Mouse (Mus musculus) forebrain, embryonic 14.5 days (tissue): ENCODE data around the gene Ces1g. TPM values are rescaled to one million over a fixed set of nuclear protein-coding genes. Genes with fewer than 3 reads are reported as not detected.

Source experiments
- ATAC-seq: fragments of 200-750 bp; cut with Nextera tagmentation; 2 replicates; pipeline ENCODE4 v1.8.0; 2017; ENCODE audit warnings: mild to moderate bottlenecking, moderate library complexity
- DNase-seq: peaks from one replicate; pipeline ENCODE4 v3.0.0-alpha.2; 2015; ENCODE audit warnings: low spot score
- H3K27ac ChIP-seq: fragments of 300-500 bp; sonication (generic); 2 replicates; pipeline ENCODE4 v1.5.1; 2014; ENCODE audit warnings: low read depth, mild to moderate bottlenecking, control low read depth, low read length, moderate library complexity
- H3K27me3 ChIP-seq: fragments of 300-500 bp; sonication (generic); replicated peaks from 2 replicates; pipeline ENCODE4 v1.6.1; 2014; ENCODE audit warnings: low read length, control low read depth, mixed read lengths; ENCODE audit not compliant: control insufficient read depth, insufficient read depth
- H3K36me3 ChIP-seq: fragments of 300-500 bp; sonication (generic); 2 replicates; pipeline ENCODE4 v1.6.1; 2014; ENCODE audit warnings: low read length, control low read depth; ENCODE audit not compliant: control insufficient read depth, insufficient read depth
- H3K4me1 ChIP-seq: fragments of 300-500 bp; sonication (generic); 2 replicates; pipeline ENCODE4 v1.6.1; 2014; ENCODE audit warnings: antibody characterized with exemption, low read length, control low read depth; ENCODE audit not compliant: control insufficient read depth, insufficient read depth
- H3K4me2 ChIP-seq: fragments of 300-500 bp; sonication (generic); 2 replicates; pipeline ENCODE4 v1.6.1; 2014; ENCODE audit warnings: mild to moderate bottlenecking, control low read depth, low read length
- H3K4me3 ChIP-seq: fragments of 300-500 bp; sonication (generic); 2 replicates; pipeline ENCODE4 v1.5.1; 2014; ENCODE audit warnings: low read depth, low read length, control low read depth
- H3K9ac ChIP-seq: fragments of 300-500 bp; sonication (generic); 2 replicates; pipeline ENCODE4 v1.6.1; 2014; ENCODE audit warnings: mild to moderate bottlenecking, low read length, control low read depth, moderate library complexity
- H3K9me3 ChIP-seq: fragments of 300-500 bp; sonication (generic); replicated peaks from 2 replicates; pipeline ENCODE4 v1.6.1; 2016; ENCODE audit warnings: low read length, control low read depth, mixed read lengths; ENCODE audit not compliant: control insufficient read depth
- WGBS: fragments of 180-500 bp; shearing (Covaris S2); extraction: QIAGEN DNeasy Blood & Tissue Kit; methylation state at CpG from one replicate; pipeline ENCODE4 v1.1.7; 2014; 5-methylcytosine and 5-hydroxymethylcytosine counted together
- polyA plus RNA-seq: library from polyadenylated mRNA; unstranded; fragments of >200 nt; fragmentation: Nextera tagmentation; extraction: Ambion mirVana; gene quantifications from 2 replicates; pipeline ENCODE4 v1.2.1, GENCODE M21; 2014

The Ces1g gene
- polyA plus RNA-seq, 1 experiment from 2014 or later, result not detected

DNA sequence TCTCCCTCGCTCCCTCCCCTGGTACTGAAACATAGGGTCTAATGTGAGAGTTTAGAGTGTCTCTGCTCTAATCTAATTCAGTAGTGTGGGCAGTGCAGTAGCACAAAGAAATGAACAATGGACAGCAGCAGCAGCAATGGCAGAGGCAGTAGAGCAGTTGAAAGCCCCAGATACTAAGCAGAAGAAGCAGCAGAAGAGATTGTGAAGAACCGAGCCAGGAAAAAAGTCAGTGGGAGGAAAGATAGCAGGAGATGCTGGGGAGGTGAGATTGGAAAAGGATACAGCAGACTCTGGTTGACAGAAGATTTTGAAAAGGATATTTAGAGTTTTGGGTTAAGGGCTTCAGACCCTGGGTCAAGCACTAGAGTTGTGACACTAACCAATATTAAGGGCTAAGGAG, 21.6 kb downstream of the Ces1g start:
- WGBS, result 89% methylated on average over 2 of the region's 2 CpGs
- no peaks in the 10 kb centered on the region for H3K27me3 ChIP-seq
- DNase-seq, result no peak
- no peaks in the 10 kb centered on the region for H3K36me3 ChIP-seq
- no peak for ATAC-seq
- no peak overlapping the region for H3K27ac ChIP-seq
- H3K4me1 ChIP-seq, result no peaks in the 10 kb centered on the region
- H3K4me2 ChIP-seq, result no peak overlapping the region
- no peaks in the 10 kb centered on the region for H3K9me3 ChIP-seq
- no peak overlapping the region for H3K9ac ChIP-seq
- no peak overlapping the region for H3K4me3 ChIP-seq

DNA sequence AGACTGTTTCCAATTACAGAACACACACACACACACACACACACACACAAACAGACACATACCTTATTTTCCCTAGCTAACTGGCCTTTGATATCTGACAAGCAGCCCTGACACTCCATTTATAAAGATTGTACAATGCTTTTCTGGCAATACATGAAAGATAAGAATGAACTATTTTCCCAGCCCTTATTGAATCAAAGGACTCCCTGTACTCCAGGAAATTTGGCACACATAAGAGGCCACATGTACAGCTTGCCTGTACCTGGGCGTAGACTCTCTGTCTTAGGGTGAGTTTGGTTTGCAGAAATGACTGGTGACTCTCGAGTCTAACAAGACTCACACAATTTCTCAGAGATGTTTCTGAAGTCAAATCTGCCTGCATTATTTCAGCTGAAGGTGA, 53.2 kb downstream of the Ces1g start:
- no peak overlapping the region for H3K4me3 ChIP-seq
- 80% methylated on average over 2 of the region's 2 CpGs for WGBS
- H3K4me2 ChIP-seq, result no peak overlapping the region
- no peaks in the 10 kb centered on the region for H3K4me1 ChIP-seq
- no peaks in the 10 kb centered on the region for H3K36me3 ChIP-seq
- H3K9me3 ChIP-seq, result no peaks in the 10 kb centered on the region
- no peak for ATAC-seq
- no peaks in the 10 kb centered on the region for H3K27me3 ChIP-seq
- no peak for DNase-seq
- no peak overlapping the region for H3K27ac ChIP-seq
- no peak overlapping the region for H3K9ac ChIP-seq

DNA sequence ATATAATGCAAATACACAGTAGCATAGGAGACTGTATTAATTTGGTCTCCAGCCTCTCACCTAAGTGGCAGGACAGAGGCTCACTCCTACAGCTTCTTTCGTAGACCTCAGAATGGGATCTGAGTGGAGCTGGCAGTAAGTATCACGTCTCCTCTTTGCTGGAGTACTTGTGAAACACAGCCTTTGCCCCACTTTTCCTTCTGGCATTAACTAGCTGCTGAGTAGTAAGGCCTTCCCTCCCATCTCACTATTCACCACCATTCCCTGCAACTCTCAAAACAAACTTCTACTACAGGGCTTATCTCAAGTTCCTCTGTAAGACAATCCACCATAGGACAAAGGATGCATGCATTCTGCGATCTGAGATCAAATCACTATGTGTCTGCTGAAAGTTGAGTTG, 54.8 kb downstream of the Ces1g start:
- no peaks in the 10 kb centered on the region for H3K9me3 ChIP-seq
- no peak overlapping the region for H3K27ac ChIP-seq
- no peak overlapping the region for H3K4me2 ChIP-seq
- 84% methylated on average over 3 of the region's 3 CpGs for WGBS
- H3K4me1 ChIP-seq, result no peaks in the 10 kb centered on the region
- no peaks in the 10 kb centered on the region for H3K36me3 ChIP-seq
- no peak overlapping the region for H3K9ac ChIP-seq
- H3K27me3 ChIP-seq, result no peaks in the 10 kb centered on the region
- no peak overlapping the region for H3K4me3 ChIP-seq
- no peak for ATAC-seq
- no peak for DNase-seq

DNA sequence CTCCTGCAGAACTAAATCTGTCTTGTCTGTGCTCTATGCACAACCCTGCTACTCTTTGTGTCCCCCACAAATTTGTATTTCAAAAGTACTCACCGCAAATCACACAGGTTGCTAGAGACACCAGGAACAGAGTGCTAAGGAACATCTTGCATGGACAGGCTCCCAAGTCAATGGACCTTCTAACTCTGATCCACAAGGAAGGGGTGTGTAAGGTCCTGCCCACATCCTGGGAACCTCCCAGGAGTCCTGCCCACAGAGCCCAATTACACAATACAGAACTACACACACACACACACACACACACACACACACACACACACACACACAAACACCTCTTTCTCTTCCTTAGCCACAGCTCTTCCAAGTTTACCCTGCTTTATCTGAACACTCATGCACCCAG, 57.6 kb downstream of the Ces1g start, which contains the start of gene Ces1f:
Gene Ces1f, minus strand, starts transcription at position 192 of the 400 bp plus-strand sequence.
- no peak for ATAC-seq
- no peak within 1 kb of the TSS for H3K4me3 ChIP-seq

DNA sequence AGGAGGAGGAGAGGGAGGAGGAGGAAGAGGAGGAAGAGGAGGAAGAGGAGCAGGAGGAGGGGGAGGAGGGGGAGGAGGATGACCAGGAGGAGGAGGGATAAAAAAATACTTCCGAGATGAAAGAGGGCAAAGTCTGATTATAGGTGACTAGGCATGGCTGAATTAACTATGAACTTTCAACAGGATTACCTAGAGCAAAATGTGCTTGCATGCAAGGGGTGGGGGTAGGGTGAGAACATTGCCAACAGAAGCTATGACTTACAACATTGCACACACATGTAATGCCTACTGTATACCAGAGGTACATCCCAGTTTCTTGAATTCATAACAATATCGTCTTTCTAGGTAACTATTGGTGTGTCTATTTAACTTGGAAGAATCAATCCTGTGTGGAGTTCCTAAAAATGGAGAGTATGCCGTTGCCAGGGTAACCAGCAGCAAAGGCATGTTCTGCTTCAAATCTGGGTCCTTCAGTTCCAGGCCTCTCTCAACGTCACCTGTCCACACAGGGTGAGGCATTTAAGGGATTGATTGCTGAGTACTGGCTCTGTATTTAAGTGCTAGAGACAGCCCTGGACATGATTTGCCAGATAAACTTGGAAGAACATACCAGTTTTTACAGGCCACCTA, 58.8 kb downstream of the Ces1g start:
- 73% methylated on average over 4 of the region's 4 CpGs for WGBS
- Histone ChIP-seq H3K4me1 (no peaks in the 10 kb centered on the region), H3K4me3 (no peak overlapping the region), H3K27ac (no peak overlapping the region), H3K36me3 (no peaks in the 10 kb centered on the region), H3K27me3 (no peaks in the 10 kb centered on the region), H3K4me2 (no peak overlapping the region), H3K9ac (no peak overlapping the region), H3K9me3 (no peaks in the 10 kb centered on the region)
- DNase-seq (no peak), ATAC-seq (no peak)

More for the DNA sequence above, 57.6 kb downstream of the Ces1g start, which contains the start of gene Ces1f:
- Histone ChIP-seq H3K4me2 (no peak within 1 kb of the TSS), H3K9me3 (no peaks in the 10 kb centered on the region), H3K9ac (no peak within 1 kb of the TSS), H3K4me1 (no peaks in the 10 kb centered on the region), H3K27me3 (no peaks in the 10 kb centered on the region), H3K36me3 (no peaks in the 10 kb centered on the region), H3K27ac (no peak within 1 kb of the TSS)
- 92% methylated on average over 1 of the region's 1 CpGs for WGBS
- no peak for DNase-seq

DNA sequence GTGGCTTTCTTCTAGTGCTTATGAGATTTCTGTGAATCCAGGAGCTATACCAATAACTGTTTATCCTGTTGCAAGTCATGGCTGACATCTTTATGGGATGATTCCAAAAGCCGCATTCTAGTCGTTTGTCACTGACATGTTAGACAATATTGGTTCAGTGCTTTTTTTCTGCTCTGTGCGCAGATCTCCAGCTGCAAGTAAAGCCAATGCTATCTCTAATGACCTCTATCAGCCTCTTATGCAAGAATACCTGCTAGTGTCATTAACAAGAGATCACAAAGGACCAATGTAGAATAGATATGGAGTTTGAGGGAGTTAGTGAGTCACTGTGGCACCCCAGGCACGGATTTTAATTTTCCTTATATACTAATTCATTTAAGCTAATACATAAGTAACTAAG, 62.5 kb downstream of the Ces1g start:
- Histone ChIP-seq H3K4me3 (no peak overlapping the region), H3K4me2 (no peak overlapping the region)
- ATAC-seq, result no peak

DNA sequence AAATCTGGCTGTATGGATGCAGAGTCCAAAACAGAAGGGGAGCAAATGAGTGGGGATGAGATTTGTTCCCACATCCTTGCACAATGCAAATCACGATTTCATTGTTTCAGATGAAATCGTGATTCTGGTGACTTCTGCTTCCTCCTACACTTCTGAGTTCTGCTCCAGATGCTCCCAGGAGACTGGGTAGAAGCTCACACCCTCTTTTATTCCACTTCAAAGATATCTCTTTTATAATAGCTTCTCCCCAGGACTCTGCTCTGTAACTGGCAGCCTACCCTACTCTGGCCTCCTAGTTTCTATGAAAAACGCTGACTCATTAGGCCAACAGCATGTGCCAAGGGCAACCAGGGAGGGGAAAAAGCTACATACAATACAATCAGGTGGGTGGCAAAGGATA, 63.8 kb downstream of the Ces1g start:
- ATAC-seq (no peak), DNase-seq (no peak)
- Histone ChIP-seq H3K9ac (no peak overlapping the region), H3K27ac (no peak overlapping the region), H3K4me3 (no peak overlapping the region), H3K27me3 (no peaks in the 10 kb centered on the region), H3K9me3 (no peaks in the 10 kb centered on the region), H3K4me2 (no peak overlapping the region), H3K4me1 (no peaks in the 10 kb centered on the region), H3K36me3 (no peaks in the 10 kb centered on the region)
- WGBS, result 78% methylated on average over 3 of the region's 3 CpGs

More for the DNA sequence above, 62.5 kb downstream of the Ces1g start:
- Histone ChIP-seq H3K36me3 (no peaks in the 10 kb centered on the region), H3K9ac (no peak overlapping the region), H3K27ac (no peak overlapping the region), H3K9me3 (no peaks in the 10 kb centered on the region), H3K4me1 (no peaks in the 10 kb centered on the region), H3K27me3 (no peaks in the 10 kb centered on the region)
- DNase-seq, result no peak
- WGBS, result 89% methylated on average over 4 of the region's 4 CpGs

DNA sequence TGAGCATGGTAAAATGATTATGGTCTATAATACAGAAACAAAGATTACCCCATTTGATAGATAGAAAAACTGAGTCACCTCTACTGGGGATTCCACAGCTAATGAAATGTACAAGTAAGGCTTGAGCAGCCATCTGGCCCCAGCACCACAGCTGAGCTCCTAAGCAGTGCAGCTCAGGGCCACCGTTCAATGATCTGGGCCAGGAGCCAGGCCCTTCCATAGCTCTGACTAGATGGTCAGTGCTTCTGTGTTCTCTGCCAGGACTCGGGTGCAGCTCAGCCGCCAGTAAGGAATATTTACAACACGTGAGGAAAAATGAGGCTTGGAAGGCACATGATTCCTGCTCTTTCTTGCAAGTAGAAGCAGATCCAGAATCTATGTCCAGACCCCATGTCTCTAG, 64.4 kb downstream of the Ces1g start:
- Histone ChIP-seq H3K4me2 (no peak overlapping the region), H3K4me1 (no peaks in the 10 kb centered on the region), H3K36me3 (no peaks in the 10 kb centered on the region), H3K27me3 (no peaks in the 10 kb centered on the region), H3K9me3 (no peaks in the 10 kb centered on the region), H3K9ac (no peak overlapping the region), H3K27ac (no peak overlapping the region), H3K4me3 (no peak overlapping the region)
- 81% methylated on average over 4 of the region's 4 CpGs for WGBS
- ATAC-seq, result no peak
- DNase-seq, result no peak

DNA sequence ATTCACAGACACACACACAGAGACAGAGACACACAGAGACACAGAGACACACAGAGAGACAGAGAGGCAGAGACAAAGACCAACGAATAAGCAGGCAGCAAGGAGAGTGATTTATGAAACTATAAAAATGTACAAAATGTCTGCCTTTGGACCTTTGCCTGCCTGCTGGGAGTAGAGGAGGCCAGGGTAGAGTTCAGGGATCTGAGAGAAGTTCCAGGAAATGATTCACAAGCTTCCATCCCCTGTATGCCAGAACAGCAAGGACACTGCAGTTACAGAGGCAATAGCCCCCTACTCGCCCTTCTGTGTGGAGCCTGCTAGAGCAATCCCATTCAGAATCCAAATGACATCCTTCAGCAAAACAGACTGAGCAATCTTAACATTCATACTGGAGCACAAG, 75.7 kb downstream of the Ces1g start:
- WGBS, result 67% methylated on average over 2 of the region's 2 CpGs

More for the DNA sequence above, 75.7 kb downstream of the Ces1g start:
- Histone ChIP-seq H3K4me1 (no peaks in the 10 kb centered on the region), H3K36me3 (no peaks in the 10 kb centered on the region), H3K27me3 (no peaks in the 10 kb centered on the region), H3K9ac (no peak overlapping the region), H3K27ac (no peak overlapping the region), H3K9me3 (no peaks in the 10 kb centered on the region), H3K4me2 (no peak overlapping the region), H3K4me3 (no peak overlapping the region)
- DNase-seq (no peak), ATAC-seq (no peak)
